Mouse (Mus musculus): Measurements from ENCODE around the gene Sptlc3. TPM values are rescaled to one million over a fixed set of nuclear protein-coding genes. Genes with fewer than 3 reads are reported as not detected.

The Sptlc3 gene
- total RNA-seq, 2 experiments from 2014 or later, result not detected

DNA sequence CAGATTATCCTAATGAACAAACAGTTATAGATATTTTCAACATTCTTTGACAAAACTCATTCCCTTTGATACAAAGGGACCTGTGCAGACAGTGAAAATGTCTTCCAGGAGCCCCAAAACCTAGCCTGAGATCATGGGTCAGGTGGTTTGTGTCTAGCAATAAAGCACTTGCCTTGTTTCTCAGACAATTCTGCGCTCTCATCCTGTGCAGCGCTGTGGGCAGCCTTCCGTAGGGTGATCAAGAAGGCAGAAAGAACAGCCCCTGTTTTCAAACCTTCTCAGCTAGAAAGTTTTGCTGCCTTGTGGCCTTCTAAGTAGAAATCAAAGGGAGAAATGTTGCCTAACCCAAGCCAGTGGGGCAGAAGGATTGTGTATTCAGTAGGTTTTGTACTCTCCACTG lies 135.9 kb downstream of the Sptlc3 start:
- DNase-seq, result no peak
- intact Hi-C loops (cut with DNase I), result no loop called here

DNA sequence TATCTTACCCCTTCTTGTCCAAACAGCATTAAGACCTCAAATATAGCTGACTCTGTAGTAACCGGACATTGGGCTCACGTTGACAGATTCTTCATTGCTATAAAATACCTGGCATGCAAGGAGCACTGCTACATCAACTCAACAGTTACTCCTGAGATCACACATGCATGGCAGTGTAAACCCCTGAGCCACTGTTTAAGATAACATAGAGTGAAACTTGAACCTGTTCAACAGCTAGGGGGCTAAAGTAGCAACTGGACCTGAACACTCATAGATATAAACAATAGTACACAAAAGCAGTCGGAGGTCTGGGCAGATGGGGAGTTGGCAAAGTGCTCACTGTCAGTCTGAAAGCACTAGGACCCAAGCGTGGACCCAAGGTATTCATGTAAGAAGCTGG lies 140.8 kb downstream of the Sptlc3 start:
- intact Hi-C loops (cut with DNase I), result no loop called here
- no peak for DNase-seq

DNA sequence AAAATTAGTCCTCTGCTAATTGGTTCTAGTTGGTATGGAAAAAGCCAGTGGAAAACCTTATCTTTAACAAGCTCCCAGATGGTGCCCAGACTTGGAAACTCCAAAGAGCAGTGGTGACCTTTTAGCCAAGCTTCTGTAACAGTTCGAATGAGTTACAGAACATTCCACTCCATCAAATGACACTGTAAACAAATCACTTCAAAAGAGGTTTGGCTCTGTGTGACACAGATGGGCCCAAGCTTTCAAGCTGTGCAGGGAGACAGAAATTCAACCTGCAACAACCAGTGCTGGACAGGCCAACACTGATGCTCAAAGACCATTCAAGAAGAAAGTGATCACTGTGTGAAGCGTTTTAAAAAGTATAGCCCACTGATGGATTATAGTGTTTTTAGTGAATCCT lies 144.1 kb downstream of the Sptlc3 start:
- no peak for DNase-seq
- intact Hi-C loops (cut with DNase I), result no loop called here

GRCm38 (mm10) chr2:139641757-139642385 lies 148.2 kb downstream of the Sptlc3 start:
- intact Hi-C loops (cut with DNase I), result no loop called here
- no peak for DNase-seq

GRCm38 (mm10) chr2:139649518-139649917 lies 155.8 kb downstream of the Sptlc3 start:
- intact Hi-C loops (cut with DNase I), result no loop called here
- DNase-seq, result no peak

DNA sequence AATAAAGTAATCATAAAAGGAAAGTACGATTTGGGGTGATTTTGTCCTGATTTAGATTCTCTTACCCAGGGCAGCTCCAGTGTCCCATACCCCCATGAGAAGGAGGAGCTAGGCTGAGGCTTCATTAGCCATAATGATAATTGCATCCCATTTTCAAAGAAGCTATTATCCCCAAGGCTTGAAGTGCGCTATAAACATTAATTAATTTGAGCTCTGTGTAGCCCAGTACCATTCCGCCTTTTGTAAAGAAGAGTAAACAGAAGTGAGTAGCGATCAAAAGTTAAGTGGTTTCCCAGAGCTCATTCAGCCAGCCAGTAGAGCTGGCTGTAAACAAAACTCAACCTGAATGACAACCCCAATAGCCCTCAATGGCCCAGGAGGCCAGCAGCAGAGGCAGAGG lies 163.0 kb downstream of the Sptlc3 start:
- intact Hi-C loops (cut with DNase I), result no loop called here
- no peak for DNase-seq

DNA sequence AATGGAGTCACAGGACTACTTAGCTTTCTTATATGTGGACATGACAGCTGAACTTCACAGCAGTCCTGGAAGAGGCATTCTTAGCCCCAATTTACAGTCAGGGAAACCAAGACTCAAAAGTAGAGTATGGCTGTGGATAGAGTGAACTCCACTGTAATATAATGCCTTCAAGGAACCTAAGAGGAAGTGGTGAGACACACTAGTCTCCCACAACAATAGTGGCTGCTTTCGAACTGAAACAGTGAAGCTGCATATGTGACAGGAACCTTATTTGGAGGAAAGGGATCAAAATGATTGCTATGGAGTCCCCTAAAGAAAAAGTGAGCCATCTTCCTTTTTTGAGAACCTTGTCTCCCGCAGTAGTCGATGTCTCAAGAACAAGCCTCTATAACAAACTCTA lies 178.1 kb downstream of the Sptlc3 start:
- no peak for DNase-seq
- intact Hi-C loops (cut with DNase I), result no loop called here

GRCm38 (mm10) chr2:139672371-139672770 lies 178.7 kb downstream of the Sptlc3 start:
- DNase-seq, result no peak
- intact Hi-C loops (cut with DNase I), result no loop called here

GRCm38 (mm10) chr2:139677065-139677762 lies 183.5 kb downstream of the Sptlc3 start:
- intact Hi-C loops (cut with DNase I), result no loop called here
- peak; percentile 64 to 67 for DNase-seq

- peak; percentile 23 to 33 for DNase-seq
- intact Hi-C loops (cut with DNase I), result no loop called here
These were observed 184.1 kb downstream of the Sptlc3 start, which contains the start of gene Ism1 for GRCm38 (mm10) chr2:139677809-139678274. Gene Ism1, plus strand, starts transcription at chr2:139678178.

DNA sequence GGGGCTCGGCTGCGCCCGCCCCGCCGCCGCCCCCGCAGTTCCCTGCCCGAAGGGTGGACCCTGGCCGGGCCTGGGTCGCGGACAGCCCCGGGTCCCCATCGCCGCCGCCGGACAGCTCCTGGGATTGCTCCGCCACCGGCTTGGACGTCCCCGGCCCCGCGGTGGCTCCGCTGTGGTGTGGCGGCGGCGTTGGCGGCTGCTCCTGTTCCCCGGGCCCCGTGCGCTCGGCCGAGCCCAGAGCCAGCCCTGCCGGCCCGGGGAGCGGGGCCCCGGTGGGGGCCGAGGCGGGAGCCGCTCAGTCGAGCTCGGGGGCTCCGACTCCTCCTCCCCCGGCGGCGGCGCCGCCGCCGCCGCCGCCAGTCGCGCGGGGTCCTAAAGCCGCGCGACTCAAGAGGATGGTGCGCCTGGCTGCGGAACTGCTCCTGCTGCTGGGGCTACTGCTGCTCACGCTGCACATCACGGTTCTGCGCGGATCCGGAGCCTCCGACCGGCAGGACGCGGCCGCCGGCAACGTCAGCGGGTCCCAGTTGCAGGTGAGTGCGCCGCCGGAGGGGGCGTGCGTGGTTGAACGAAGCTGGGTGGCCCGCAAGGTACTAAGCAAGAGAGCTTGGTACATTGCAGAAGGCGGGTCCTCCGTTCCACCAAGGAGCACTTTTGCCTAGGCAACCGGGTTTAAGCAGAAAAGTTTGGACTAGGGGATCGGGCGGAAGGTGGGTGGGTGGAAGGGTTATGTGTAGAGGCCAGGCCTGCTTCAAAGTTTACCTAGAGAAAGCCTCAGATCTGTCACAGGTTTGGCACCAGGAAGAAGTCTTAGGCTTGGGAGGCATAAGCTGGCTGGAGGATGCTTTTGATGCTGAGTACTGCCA lies 184.8 kb downstream of the Sptlc3 start:
- intact Hi-C loops (cut with DNase I), result no loop called here
- DNase-seq, result peak; percentile 37 to 54

GRCm38 (mm10) chr2:139682540-139682939 lies 188.8 kb downstream of the Sptlc3 start:
- intact Hi-C loops (cut with DNase I), result no loop called here

More at GRCm38 (mm10) chr2:139682540-139682939, 188.8 kb downstream of the Sptlc3 start:
- no peak for DNase-seq

Other genes starting within 250 kb of the Sptlc3 start
- under 1 TPM; 0.79 to 0.83 TPM for gene Ism1, start 184.3 kb downstream of the Sptlc3 start, total RNA-seq (2021)